Mouse (Mus musculus) hindbrain, embryonic 10.5 days (tissue): ENCODE measurements at regions not wholly inside any gene's neighbourhood (a gene's known extent, or its start where the extent isn't known, plus 50 kb on each side); places are given as distances from the start of the nearest gene placed in this dataset.

Experiments used
- DNase-seq: peaks from one replicate; pipeline ENCODE4 v3.0.0-alpha.2; 2017; ENCODE audit warnings: low spot score
- H3K27ac ChIP-seq: fragments of 300-500 bp; sonication (generic); 2 replicates; pipeline ENCODE4 v1.5.1; 2016; ENCODE audit warnings: mild to moderate bottlenecking, moderate library complexity
- H3K27me3 ChIP-seq: fragments of 300-500 bp; sonication (generic); 2 replicates; pipeline ENCODE4 v1.6.1; 2016; ENCODE audit warnings: mild to moderate bottlenecking; ENCODE audit not compliant: poor library complexity, insufficient read depth, severe bottlenecking
- H3K36me3 ChIP-seq: fragments of 300-500 bp; sonication (generic); 2 replicates; pipeline ENCODE4 v1.6.1; 2016; ENCODE audit warnings: mild to moderate bottlenecking, moderate library complexity
- H3K4me1 ChIP-seq: fragments of 300-500 bp; sonication (generic); replicated peaks from 2 replicates; pipeline ENCODE4 v1.6.1; 2016; ENCODE audit warnings: mild to moderate bottlenecking
- H3K4me3 ChIP-seq: fragments of 300-500 bp; sonication (generic); 2 replicates; pipeline ENCODE4 v1.5.1; 2016; ENCODE audit warnings: mild to moderate bottlenecking, moderate library complexity
- H3K9me3 ChIP-seq: fragments of 300-500 bp; sonication (generic); 2 replicates; pipeline ENCODE4 v1.6.1; 2016; ENCODE audit warnings: mild to moderate bottlenecking, moderate library complexity
- WGBS: fragments of 180-500 bp; shearing (Covaris S2); methylation state at CpG from one replicate; pipeline ENCODE4 v1.1.7; 2016; 5-methylcytosine and 5-hydroxymethylcytosine counted together

DNA sequence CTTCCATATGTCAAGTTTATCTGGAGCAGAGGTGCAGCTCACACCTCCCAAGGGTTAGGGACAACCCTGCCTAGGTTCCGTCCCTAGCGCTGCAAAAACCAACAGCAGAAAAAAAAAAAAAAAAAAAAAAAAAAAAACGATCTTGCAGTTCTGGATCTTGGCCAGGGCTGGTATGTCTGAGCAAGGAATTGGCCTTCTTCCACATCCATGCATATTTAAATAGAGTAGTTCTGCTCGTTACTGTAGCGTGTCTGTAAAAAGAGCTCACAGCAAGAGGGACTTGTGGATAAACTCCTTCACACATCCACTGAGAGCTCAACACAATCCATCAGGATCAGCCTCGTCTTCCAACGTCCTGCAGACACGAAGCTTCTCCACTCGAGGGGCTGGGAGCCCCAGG lies 639.4 kb upstream of the Adam5 start:
- no peak for DNase-seq
- 67% methylated on average over 9 of the region's 9 CpGs for WGBS
- H3K27me3 ChIP-seq: 0 out of 2 replicates have a peak, but pooled peaks cover 3% of the 10 kb centered on the region
- no peak overlapping the region for H3K27ac ChIP-seq
- no peaks in the 10 kb centered on the region for H3K36me3 ChIP-seq
- no peaks in the 10 kb centered on the region for H3K9me3 ChIP-seq
- no peak overlapping the region for H3K4me3 ChIP-seq
- H3K4me1 ChIP-seq: peaks cover 30% of the 10 kb centered on the region

DNA sequence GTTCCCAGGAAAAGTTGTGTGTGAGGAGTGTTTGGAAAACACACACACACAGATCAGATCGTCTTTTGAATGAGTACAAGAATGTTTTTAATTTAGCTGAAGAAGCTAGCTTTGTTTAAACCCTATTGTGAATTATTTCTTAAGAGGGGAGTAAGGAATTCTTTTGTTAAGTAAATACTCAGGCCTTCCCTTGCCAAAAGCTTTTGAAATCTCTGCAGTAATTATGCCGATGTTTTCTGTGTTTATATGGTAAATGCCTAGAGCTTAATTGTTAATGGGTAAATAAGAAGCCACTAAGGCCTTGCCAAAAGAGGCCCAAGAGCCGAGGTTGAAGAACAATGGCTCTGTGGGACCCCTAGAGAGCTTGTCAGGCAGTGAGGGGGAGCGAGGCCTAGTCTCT lies 638.3 kb upstream of the Adam5 start:
- DNase-seq: no peak
- no peak overlapping the region for H3K4me3 ChIP-seq
- no peaks in the 10 kb centered on the region for H3K9me3 ChIP-seq
- H3K36me3 ChIP-seq: no peaks in the 10 kb centered on the region
- 18% methylated on average over 4 of the region's 4 CpGs for WGBS
- H3K27ac ChIP-seq: peak overlapping the region; percentile 29; the same call in 1 of the 2 replicates
- H3K4me1 ChIP-seq: peaks cover 30% of the 10 kb centered on the region
- H3K27me3 ChIP-seq: 0 out of 2 replicates have a peak, but pooled peaks cover 3% of the 10 kb centered on the region

DNA sequence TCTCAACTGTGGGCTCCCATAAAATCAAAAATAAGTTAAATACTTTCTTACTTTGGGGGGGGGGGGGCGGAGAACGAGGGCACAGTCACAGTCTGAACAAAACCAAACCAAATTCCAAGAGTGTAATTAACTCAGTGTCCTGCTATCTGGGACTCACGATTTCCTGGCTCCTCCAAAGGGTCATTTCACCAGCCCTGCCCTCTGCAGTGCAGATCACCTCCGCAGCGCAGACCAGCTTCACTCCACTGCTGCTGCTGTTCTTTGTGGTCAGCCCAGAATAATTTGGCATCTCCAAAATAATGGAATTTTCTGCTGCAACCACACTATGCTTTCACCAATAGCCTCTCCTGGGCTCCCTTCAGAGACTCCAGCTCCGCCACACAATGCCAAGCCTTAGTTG lies 631.5 kb upstream of the Adam5 start:
- Histone ChIP-seq H3K36me3 (no peaks in the 10 kb centered on the region), H3K9me3 (no peaks in the 10 kb centered on the region), H3K27ac (no peak overlapping the region), H3K4me1 (no peaks in the 10 kb centered on the region; the same call in 1 of the 2 replicates), H3K4me3 (no peak overlapping the region), H3K27me3 (no peaks in the 10 kb centered on the region)
- DNase-seq: no peak
- 76% methylated on average over 6 of the region's 6 CpGs for WGBS

DNA sequence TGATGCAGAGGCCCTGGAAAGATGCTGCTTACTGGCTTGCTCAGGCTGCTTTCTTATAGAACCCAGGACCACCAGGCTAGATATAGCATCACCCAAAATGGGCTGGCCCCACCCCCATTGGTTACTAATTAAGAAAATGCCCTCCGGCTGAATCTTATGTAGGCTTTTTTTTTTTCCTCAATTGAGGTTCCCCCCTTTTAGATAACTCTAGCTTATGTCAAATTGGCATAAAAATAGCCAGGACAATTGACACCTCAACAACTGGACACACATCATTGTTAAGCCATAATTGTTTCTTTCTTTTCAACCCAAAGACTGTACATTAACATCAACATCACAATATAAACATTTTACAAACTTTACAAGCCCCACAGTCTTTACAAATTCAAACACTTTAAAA lies 630.8 kb upstream of the Adam5 start:
- 90% methylated on average over 1 of the region's 1 CpGs for WGBS

DNA sequence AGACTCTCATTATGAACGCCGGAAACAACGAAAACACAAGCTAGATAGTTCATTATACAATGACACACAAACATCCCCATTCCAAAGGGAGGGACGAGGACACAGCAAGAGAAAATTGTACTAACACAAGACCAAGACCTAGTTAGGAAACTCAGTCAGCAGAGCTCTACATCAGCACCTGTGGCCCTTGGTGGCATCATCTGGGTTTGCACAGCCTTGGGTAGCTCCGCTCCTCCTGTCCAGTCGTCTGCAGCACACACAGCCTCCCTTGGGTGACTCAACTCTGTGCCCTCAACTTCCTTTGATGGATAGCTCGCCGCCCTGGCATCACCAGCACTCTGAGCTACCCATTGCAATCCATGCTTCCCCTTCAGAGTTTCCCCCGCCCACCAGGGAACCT lies 629.7 kb upstream of the Adam5 start:
- H3K4me3 ChIP-seq: no peak overlapping the region
- no peaks in the 10 kb centered on the region for H3K36me3 ChIP-seq
- no peaks in the 10 kb centered on the region for H3K9me3 ChIP-seq
- no peak overlapping the region for H3K27ac ChIP-seq
- no peaks in the 10 kb centered on the region; the same call in 1 of the 2 replicates for H3K4me1 ChIP-seq
- no peak for DNase-seq
- no peaks in the 10 kb centered on the region for H3K27me3 ChIP-seq
- 91% methylated on average over 9 of the region's 9 CpGs for WGBS

More for the DNA sequence above, 630.8 kb upstream of the Adam5 start:
- no peaks in the 10 kb centered on the region for H3K36me3 ChIP-seq
- no peak overlapping the region for H3K27ac ChIP-seq
- no peak for DNase-seq
- H3K4me1 ChIP-seq: no peaks in the 10 kb centered on the region; the same call in 1 of the 2 replicates
- no peak overlapping the region for H3K4me3 ChIP-seq
- no peaks in the 10 kb centered on the region for H3K9me3 ChIP-seq
- H3K27me3 ChIP-seq: no peaks in the 10 kb centered on the region

DNA sequence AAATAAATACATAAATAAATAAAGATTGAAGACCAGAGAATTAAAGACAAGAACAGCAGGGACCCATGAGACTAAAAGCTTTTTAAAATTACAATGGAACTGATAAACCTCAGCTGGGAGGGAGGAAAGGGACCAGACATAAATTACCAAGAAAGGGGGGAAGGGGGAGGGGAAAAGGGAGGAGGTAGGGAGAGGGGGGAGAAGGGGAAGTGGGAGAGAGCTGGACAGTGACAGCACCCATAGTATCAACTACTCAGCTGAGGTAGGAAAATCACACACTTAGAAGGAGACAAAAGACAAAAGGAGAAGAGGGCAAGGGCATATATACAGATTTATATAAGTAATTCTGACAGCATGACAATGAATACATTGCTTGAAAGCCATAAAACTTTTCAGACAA lies 626.4 kb upstream of the Adam5 start:
- Histone ChIP-seq H3K27ac (no peak overlapping the region), H3K4me3 (no peak overlapping the region), H3K36me3 (no peaks in the 10 kb centered on the region), H3K27me3 (no peaks in the 10 kb centered on the region), H3K9me3 (no peaks in the 10 kb centered on the region), H3K4me1 (no peaks in the 10 kb centered on the region; the same call in 1 of the 2 replicates)
- DNase-seq: no peak

DNA sequence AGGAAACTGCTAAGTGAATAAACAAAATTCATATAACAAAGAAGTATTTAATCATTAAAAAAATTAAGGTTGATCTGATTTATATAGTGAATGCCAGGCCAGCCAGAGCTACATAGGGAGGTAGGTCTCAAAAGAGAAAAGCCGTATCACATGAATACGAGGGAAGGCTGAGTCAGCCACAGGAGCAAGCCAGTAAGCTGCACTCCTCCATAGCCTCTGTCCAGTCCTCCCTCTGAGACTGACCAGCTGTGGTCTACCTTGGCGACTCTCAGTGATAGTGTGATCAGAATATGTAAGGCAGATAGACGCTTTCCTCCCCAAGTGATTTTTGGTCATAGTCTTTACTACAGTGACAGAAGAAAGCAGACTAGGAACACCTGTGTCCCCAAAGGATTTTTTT lies 625.4 kb upstream of the Adam5 start:
- H3K9me3 ChIP-seq: no peaks in the 10 kb centered on the region
- no peak for DNase-seq
- H3K4me1 ChIP-seq: no peaks in the 10 kb centered on the region; the same call in 1 of the 2 replicates

DNA sequence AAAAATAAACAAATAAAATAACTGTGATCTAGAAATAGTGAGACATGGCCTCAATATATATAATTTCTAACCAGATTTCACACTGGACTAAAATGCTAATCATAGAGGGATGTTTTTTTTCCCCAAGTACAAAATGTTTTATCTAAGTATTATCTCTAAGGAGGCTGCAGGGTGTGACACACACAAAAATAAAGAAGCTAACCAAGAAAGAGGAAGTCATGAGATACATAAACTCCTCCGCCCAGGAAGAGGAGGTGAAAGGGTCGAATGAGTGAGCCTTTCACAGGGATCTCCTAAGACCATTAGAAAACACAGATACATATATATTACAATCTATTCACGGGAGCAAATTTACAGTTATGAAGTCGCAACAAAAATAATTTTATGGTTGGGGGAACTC lies 623.7 kb upstream of the Adam5 start:
- no peaks in the 10 kb centered on the region for H3K27me3 ChIP-seq
- no peaks in the 10 kb centered on the region for H3K9me3 ChIP-seq
- no peak overlapping the region for H3K4me3 ChIP-seq
- WGBS: 86% methylated on average over 4 of the region's 4 CpGs
- DNase-seq: no peak
- no peaks in the 10 kb centered on the region for H3K36me3 ChIP-seq
- H3K4me1 ChIP-seq: no peaks in the 10 kb centered on the region; the same call in 1 of the 2 replicates
- no peak overlapping the region for H3K27ac ChIP-seq

More for the DNA sequence above, 625.4 kb upstream of the Adam5 start:
- Histone ChIP-seq H3K27me3 (no peaks in the 10 kb centered on the region), H3K4me3 (no peak overlapping the region), H3K27ac (no peak overlapping the region), H3K36me3 (no peaks in the 10 kb centered on the region)
- 93% methylated on average over 4 of the region's 4 CpGs for WGBS

DNA sequence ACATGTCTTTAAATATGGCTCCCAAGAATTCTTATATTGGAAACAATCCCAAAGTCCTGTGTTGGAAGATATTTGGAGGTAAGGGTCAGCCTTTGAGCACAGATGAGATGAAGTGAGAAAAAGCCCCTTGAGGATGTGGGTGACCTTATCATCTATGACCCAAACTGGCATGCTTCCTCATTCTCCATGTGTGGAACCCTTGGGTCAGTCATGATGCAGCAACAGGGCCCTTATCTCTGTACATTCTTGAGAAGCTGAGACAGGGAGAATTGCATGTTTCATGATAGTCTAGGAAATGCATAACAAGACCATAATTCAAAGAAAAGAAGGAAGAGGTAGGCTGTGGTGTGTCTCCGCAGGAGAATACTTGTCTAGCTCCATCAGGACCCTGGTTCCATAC lies 621.8 kb upstream of the Adam5 start:
- H3K36me3 ChIP-seq: no peaks in the 10 kb centered on the region
- DNase-seq: no peak
- no peaks in the 10 kb centered on the region for H3K27me3 ChIP-seq
- H3K4me1 ChIP-seq: peaks cover 6% of the 10 kb centered on the region
- H3K4me3 ChIP-seq: no peak overlapping the region
- no peak overlapping the region for H3K27ac ChIP-seq
- no peaks in the 10 kb centered on the region for H3K9me3 ChIP-seq
- WGBS: 95% methylated on average over 1 of the region's 1 CpGs

DNA sequence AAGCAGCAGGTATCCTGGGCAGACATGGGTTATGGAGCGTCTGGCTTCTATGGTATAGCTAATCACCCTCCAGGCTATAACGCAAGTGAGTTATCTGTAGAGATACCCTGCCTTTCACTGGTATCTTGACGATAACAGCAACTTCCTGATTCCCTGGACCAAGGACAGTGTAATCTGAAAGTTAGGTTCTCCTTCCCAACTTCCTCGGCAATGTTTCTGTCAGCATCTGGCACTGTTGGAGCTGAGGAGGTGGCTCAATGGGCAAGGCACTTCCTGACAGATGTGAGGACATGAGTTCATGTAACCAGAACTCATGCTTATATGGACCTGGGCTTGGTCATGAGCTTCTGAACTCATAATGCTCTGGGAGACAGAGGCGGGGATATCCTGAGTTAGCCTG lies 620.9 kb upstream of the Adam5 start:
- Histone ChIP-seq H3K27me3 (0 out of 2 replicates have a peak, but pooled peaks cover 7% of the 10 kb centered on the region), H3K36me3 (no peaks in the 10 kb centered on the region), H3K27ac (no peak overlapping the region), H3K9me3 (no peaks in the 10 kb centered on the region), H3K4me1 (peaks cover 15% of the 10 kb centered on the region), H3K4me3 (no peak overlapping the region)
- 83% methylated on average over 5 of the region's 5 CpGs for WGBS
- DNase-seq: no peak

DNA sequence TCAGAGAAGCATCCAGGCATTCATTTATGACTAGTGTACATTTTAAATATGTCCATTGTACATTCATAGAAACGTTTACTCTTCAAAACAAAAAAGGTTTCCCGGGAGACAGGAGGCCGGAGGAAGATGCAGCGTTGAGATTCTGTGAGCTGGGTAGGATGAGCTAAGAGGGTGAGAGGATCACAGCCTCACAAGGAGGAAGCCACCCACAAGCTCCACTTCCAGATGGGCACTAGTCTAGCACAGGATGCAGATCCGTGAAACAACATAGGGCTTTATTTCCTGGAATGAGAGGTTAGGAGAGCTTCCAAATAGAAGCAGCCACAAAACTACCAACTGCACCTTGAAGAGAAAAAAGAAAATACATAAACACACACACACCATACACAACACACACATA lies 619.4 kb upstream of the Adam5 start:
- Histone ChIP-seq H3K4me1 (peaks cover 17% of the 10 kb centered on the region), H3K36me3 (no peaks in the 10 kb centered on the region), H3K9me3 (no peaks in the 10 kb centered on the region), H3K27ac (no peak overlapping the region), H3K4me3 (no peak overlapping the region), H3K27me3 (peaks cover 13% of the 10 kb centered on the region; the same call in 1 of the 2 replicates)
- no peak for DNase-seq
- WGBS: 79% methylated on average over 5 of the region's 5 CpGs

DNA sequence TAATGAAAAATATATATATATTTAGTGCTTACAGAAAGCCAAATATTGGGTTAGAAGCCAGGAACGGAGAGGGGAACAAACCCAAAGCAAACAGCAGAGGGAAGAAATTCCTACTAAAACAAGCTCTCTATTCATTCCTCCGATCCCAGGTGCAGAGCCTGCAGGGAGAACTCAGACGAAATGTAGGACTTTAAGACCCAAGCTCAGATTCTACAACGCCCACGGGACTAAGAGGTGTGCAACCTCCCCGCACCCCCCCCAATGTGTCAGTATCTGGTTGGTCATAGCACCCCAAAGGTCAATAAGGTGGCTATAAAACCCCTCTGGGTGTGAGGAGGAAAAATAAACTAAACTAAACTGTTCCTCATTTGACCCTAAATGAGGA lies 616.9 kb upstream of the Adam5 start:
- peak; percentile 24 for DNase-seq
- H3K9me3 ChIP-seq: no peaks in the 10 kb centered on the region
- peaks cover 13% of the 10 kb centered on the region; the same call in 1 of the 2 replicates for H3K27me3 ChIP-seq
- no peaks in the 10 kb centered on the region for H3K36me3 ChIP-seq
- 51% methylated on average over 6 of the region's 6 CpGs for WGBS
- peaks cover 28% of the 10 kb centered on the region for H3K4me1 ChIP-seq
- H3K27ac ChIP-seq: 0 out of 2 replicates have a peak overlapping the region, but pooled peaks have one; percentile 62
- H3K4me3 ChIP-seq: 0 out of 2 replicates have a peak overlapping the region, but pooled peaks have one; percentile 23

DNA sequence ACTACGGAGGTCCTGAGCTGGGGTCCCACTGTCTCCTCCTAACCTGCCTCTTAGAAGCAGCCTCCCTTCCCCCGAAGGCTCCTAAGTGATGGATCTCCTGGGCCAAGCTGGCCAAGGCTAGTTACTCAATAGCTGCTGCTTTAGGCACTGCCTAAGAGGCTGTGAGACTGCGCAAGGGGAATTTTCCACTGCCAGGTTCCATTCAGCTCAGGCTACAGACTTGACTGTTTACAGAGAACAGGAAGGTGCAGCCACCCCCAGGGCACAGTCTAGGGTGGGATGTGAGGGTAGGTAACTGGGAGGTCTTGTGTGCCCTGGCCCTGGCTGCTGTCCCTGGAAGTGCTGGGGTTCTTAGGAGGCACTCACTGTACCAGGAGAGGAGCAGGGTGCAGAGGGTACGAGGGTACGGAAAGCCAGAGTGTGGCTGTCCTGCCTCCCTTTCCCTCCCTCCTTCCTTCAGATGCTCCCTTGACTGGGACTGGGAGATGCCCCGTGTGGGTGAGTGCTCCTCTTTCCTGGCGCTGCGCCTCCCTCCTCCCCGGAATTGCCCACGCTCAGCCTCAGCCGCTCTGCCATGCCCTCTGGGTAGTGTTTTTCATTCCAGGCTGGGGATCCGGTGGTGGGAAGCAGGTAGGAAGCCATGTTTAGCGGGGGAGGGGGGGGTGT lies 616.4 kb upstream of the Adam5 start:
- WGBS: 26% methylated on average over 13 of the region's 13 CpGs
- Histone ChIP-seq H3K27ac (peak overlapping the region; percentile 62), H3K4me3 (peak overlapping the region; percentile 23; the same call in 1 of the 2 replicates), H3K4me1 (peaks cover 28% of the 10 kb centered on the region), H3K27me3 (peaks cover 13% of the 10 kb centered on the region; the same call in 1 of the 2 replicates), H3K36me3 (no peaks in the 10 kb centered on the region), H3K9me3 (no peaks in the 10 kb centered on the region)
- peak; percentile 14 for DNase-seq
